Mouse (Mus musculus) left cerebral cortex, adult 11 months (tissue): Measurements from ENCODE around the gene Gm14190.
"Not testable (repeated sequence)": the region's sequence is repeated elsewhere in the genome, so short reads cannot be mapped to it uniquely, and the experiment has no call there.

ENCODE experiments used
- DNase-seq: peaks from one replicate; pipeline ENCODE4 v3.0.0; 2022; ENCODE audit warnings: low spot score

Gm14190 gene

GRCm38 (mm10) chr11:99690463-99690862 lies at the start of gene Gm14190:
TSS of gene Gm14190 (minus strand) at chr11:99690740.
- no peak for DNase-seq

- DNase-seq = no peak
Measured at GRCm38 (mm10) chr11:99734190-99734589, 43.6 kb upstream of the Gm14190 start, which contains the start of gene Gm14180. TSS of gene Gm14180 (minus strand) at chr11:99734290.

GRCm38 (mm10) chr11:99724061-99724460 lies 33.5 kb upstream of the Gm14190 start:
- DNase-seq = no peak

- no peak for DNase-seq
Measured at GRCm38 (mm10) chr11:99718759-99719158, 28.2 kb upstream of the Gm14190 start.

- DNase-seq = not testable (repeated sequence)
Measured at GRCm38 (mm10) chr11:99685235-99685634, 5.3 kb downstream of the Gm14190 start.

GRCm38 (mm10) chr11:99683481-99683880 lies 7.1 kb downstream of the Gm14190 start:
- DNase-seq = no peak

GRCm38 (mm10) chr11:99665860-99666259 lies 24.7 kb downstream of the Gm14190 start, which contains the start of gene Krtap4-6:
TSS of gene Krtap4-6 (minus strand) at chr11:99665960.
- DNase-seq = no peak

- no peak for DNase-seq
Measured at GRCm38 (mm10) chr11:99662802-99663201, 27.7 kb downstream of the Gm14190 start.

GRCm38 (mm10) chr11:99659256-99659655 lies 31.3 kb downstream of the Gm14190 start:
- DNase-seq = no peak

- not testable (repeated sequence) for DNase-seq
Measured at GRCm38 (mm10) chr11:99658467-99659010, 32.0 kb downstream of the Gm14190 start, which contains the start of gene Gm11563. TSS of gene Gm11563 (minus strand) at chr11:99658960.

- DNase-seq = no peak
Measured at GRCm38 (mm10) chr11:99657051-99657450, 33.5 kb downstream of the Gm14190 start.

GRCm38 (mm10) chr11:99650136-99650535 lies 40.4 kb downstream of the Gm14190 start, which contains the start of gene Gm11555:
TSS of gene Gm11555 (minus strand) at chr11:99650236.
- DNase-seq = no peak

- no peak for DNase-seq
Measured at GRCm38 (mm10) chr11:99646444-99646843, 44.1 kb downstream of the Gm14190 start.

GRCm38 (mm10) chr11:99644351-99644750 lies 46.2 kb downstream of the Gm14190 start:
- no peak for DNase-seq

- DNase-seq = not testable (repeated sequence)
Measured at GRCm38 (mm10) chr11:99643635-99644139, 46.9 kb downstream of the Gm14190 start, which contains the start of gene Krtap4-7. TSS of gene Krtap4-7 (minus strand) at chr11:99644089.

GRCm38 (mm10) chr11:99640926-99641325 lies 49.6 kb downstream of the Gm14190 start:
- no peak for DNase-seq
